Mouse (Mus musculus) cerebellum, postnatal 14 days (tissue): ENCODE data around the gene Ece2.
"Not testable (repeated sequence)": the region's sequence is repeated elsewhere in the genome, so short reads cannot be mapped to it uniquely, and the experiment has no call there.

Experiments
- DNase-seq, 2 experiments: peaks; one replicate each; pipeline ENCODE4 v3.0.0; 2021; ENCODE audit warnings: mixed read lengths in 2 of 2

Ece2 gene

DNA sequence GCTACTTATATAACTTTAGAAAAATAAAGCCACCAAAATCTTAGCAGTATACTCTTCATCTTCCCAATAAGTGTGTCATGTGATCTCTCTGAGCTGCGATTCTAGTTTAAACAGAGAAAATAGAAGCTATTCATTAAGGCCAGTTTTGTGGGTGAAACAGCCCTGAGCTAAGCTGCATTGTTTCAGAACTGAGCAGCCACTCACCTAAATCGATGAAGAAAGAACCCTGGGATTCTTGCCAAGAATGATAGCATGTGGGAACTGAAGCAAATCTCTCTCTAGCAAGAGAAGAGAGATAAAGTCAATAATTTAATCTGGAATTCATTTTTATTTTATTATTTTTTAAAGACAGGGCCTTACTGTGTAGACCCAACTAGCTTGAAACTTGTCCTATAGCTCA, 6.4 kb upstream of the Ece2 start:
- DNase-seq, result no peak

DNA sequence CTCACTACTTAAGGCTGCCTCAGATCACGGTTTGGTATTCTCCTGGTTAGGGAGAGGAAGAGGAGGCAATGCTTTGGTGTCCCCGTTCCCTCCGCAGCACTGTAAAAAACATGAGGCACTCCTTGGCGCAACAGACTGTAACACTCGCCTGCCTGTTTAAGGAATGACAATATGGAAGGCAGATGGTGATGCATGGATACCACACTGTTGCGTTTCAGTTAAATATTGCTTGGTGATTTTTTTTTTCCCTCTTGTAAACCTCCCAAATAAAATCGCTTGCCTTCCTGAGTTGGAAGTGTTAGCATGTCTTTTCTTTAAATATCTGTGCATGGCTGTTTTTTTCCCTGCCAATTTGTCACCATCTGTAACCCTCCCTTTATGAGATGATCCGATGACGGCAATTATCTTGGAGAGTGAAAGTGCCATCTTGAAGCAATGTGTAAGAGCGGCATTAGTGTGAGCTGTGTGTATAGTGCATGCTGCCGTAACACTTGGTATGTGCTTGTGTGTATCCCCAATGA, 697 bp upstream of the Ece2 start:
- DNase-seq, result no peak

DNA sequence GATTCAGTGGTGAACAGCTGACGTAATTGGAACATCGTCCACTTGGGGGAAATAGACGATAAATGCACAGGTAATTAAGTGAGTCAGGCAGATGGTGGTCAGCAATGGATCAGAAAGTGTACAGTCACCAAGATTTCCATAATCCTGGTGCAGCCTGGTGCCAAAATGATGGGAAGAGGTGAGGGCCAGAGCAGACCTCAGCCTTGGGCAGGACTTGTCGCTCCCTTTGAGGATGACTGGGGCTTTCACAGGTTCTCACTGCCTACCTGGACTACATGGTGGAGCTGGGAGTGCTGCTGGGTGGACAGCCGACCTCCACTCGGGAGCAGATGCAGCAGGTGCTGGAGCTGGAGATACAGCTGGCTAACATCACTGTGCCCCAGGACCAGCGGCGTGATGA, 7.8 kb downstream of the Ece2 start:
- DNase-seq, result no peak

DNA sequence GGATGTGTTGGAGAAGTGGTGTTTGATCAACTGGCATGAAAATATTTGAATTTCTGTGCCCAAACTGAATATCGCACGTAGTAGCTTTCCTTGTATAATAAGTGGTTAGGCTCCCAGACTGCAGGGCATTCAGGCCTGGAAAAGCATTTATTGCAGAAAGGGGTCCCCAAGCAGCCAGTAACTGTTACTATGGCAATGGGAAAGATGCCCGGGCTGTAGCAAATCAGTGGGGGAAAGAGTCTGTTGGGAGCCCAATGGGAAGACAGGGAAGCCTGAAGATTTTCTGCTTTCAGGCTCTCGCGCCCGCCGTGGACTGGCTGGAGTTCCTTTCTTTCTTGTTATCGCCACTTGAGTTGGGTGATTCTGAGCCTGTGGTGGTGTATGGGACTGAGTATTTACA, 8.7 kb downstream of the Ece2 start:
- DNase-seq, result peak; percentile 55 to 64

DNA sequence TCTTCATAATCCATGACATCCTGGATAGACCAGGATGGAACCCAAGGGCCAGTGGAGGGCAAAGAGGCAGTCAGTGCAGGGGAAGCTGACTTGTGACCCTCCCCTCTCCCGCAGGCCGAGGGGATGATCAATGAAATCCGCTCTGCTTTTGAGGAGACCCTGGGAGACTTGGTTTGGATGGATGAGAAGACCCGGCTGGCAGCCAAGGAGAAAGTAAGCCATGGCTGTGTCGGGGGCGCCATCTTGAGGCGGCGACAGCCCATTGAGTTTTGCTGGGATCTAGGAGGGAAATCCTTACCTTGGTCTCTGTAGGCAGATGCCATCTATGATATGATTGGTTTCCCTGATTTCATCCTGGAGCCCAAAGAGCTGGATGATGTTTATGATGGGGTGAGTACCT, 12.5 kb downstream of the Ece2 start:
- DNase-seq, result peak; percentile 92 to 94

DNA sequence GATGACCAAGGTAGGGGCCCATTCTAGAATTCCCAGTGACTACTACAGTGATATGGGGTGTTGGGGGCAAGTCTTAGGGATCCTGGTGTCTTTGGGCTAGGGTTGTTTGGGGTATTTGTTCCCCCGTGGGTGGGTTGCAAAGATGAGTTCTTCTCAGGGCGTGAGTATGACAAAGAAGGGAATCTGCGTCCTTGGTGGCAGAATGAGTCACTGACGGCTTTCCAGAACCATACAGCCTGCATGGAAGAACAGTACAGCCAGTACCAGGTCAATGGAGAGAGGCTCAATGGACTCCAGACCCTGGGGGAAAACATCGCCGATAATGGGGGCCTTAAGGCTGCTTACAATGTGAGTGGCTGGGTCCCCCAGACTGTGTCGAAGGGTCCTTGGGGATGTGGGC, 14.3 kb downstream of the Ece2 start:
- DNase-seq, result no peak

DNA sequence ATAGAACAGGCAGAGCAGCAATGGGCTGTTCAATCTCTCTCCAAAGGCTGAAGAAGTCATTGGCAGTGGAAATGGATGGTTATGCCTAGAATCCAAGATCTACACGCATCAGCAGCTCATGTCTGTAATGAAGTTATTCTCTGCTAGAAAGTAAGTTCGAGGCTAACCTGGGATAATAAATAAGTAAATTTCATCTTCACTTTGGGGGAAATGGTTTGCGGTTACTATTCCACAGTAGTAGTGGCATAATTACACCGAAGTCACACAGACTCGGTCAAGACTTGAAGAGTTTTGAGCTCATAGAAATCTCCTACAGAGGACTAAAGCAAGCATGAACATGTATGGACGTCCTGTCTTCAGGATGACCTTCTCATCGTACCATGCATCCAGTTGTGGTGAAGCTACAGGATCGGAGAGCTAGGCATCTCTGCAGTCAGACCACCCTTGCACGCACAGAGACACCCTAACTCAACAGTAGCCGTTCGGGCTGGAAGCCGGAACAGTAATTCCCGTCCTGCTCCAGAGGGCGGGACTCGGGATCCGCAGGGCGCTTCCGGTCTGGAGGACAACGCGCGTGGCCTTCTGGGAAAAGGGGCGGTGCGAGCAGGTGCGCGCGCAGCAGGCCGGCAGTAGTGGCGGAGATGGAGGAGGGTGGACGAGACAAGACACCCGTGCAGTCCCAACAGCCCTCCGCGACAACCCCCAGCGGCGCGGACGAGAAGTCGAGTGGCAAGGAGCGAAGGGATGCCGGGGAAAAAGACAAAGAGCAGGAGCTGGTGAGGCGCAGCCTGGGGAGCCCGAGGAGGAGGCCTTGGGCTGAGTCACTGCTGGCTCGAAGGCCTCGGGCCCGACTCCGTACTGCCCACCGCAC, 21.7 kb downstream of the Ece2 start, which contains the start of gene Psmd2:
TSS of gene Psmd2 (plus strand) at position 577 of the 871 bp plus-strand sequence.
- DNase-seq, result peak; percentile 98 to 99

DNA sequence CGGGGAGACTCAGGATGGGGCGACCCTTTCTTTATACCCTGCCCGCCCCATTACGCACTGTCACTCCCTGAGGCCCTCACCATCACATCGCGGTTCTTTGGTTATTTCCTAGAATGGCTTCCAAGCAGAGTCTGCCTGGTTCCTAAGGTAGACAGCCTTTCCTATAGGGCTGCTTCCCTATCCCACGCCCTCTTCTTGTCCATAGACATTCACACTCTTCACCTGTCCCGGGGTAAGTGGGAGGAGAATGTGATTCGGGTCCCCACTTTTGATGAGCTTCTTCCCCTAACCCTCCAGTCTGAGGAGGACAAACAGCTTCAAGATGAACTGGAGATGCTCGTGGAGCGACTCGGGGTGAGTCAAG, 22.3 kb downstream of the Ece2 start:
- DNase-seq, result no peak

DNA sequence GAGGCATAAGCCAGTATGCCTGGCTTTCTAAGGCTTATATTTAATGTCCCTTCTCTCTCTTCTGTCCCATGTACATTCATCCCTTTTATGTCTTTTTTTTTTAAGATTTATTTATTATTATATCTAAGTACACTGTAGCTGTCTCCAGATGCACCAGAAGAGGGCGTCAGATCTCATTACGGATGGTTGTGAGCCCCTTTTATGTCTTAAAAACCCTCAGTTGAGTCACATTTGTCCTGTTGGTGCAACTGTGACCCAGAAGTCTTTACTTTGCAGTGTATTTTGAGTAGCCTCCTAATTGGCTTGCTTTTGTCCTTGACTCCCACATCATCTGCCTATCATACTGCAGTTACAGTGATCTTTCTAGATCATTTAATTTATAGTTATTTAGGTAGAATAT, 23.7 kb downstream of the Ece2 start:
- DNase-seq, result no peak

DNA sequence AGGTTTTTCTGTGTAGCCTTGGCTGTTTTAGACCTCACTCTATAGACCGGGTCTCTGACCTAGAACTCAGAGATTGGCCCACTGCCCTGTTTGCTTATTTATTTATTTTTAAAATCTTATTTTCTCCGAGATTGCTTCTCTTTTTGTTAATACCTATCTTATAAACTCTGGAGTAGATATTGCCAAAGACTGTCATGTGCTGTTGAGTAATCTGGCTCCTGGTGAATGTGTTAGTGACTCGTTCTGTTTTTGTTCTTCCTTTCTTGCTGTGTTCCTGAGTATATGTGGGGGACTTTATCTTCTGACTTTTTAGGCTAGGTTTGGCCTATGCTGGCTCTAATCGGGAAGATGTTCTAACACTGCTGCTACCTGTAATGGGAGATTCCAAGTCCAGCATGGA, 28.0 kb downstream of the Ece2 start:
- DNase-seq, result no peak

DNA sequence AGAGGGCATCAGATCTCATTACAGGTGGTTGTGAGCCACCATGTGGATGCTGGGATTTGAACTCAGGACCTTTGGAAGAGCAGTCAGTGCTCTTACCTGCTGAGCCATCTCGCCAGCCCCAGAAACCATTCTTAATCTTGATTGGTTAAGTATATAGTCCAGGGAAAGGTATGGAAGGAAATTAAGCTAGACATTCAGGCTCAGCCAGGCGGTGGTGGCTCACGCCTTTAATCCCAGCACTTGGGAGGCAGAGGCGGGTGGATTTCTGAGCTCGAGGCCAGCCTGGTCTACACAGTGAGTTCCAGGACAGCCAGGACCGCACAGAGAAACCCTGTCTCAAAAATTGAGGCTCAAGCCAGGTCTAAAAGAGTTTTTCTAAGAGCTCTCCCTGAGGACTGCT, 38.4 kb downstream of the Ece2 start, which contains the start of gene Eif4g1:
TSS of gene Eif4g1 (plus strand) at position 301 of the 400 bp plus-strand sequence.
- DNase-seq, result not testable (repeated sequence)

DNA sequence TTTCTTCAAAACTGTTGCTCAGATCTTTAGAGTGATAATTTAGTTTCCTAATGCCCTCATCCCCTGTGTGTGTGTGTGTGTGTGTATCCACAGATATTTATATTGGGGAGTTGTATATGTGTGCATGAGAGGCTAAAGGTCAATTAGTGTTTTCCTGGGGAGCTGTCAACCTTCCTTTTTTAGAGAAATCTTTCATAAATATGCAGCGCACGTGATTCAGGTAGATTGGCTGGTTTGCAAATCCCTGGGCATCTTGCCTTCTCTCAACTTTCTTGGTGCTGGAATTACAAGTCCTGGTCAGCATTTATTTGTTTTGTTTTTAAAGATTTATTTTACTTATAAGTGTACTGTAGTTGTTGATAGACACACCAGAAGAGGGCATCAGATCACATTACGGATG, 40.7 kb downstream of the Ece2 start:
- no peak for DNase-seq

DNA sequence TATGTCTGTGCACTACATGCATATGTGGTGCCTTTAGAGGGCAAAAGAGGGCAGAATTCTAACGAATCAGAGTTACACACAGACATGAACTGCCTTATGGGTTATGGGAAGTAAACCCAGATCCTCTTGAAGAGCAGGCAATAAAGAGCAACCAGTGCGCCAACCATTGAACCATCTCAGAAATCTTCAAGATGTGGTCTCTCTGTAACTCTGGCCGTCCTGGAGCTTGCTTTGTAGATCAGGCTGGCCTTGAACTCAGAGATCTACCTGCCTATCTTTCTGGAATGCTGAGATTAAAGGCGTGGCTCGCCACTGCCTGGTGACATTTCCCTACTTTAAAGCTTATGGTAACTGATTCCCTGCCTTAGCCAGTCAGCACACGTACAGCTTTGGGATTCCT, 42.3 kb downstream of the Ece2 start:
- DNase-seq, result no peak

DNA sequence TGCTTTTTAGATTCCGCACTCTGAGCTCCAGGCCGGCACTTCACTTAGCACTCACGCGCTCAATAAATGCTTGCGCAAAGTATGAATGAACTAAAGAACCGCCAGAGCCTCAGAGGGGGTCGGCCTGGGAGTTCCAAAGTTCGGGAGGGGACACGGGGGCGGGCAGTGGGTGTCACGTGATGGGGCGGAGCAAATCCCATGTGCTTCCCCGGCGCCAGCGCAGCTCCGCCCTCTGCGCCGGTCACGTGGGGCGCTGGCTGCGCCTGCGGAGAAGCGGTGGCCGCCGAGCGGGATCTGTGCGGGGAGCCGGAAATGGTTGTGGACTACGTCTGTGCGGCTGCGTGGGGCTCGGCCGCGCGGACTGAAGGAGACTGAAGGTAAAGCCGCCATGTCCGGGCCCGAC, 42.9 kb downstream of the Ece2 start:
- DNase-seq, result peak; percentile 97 to 98

DNA sequence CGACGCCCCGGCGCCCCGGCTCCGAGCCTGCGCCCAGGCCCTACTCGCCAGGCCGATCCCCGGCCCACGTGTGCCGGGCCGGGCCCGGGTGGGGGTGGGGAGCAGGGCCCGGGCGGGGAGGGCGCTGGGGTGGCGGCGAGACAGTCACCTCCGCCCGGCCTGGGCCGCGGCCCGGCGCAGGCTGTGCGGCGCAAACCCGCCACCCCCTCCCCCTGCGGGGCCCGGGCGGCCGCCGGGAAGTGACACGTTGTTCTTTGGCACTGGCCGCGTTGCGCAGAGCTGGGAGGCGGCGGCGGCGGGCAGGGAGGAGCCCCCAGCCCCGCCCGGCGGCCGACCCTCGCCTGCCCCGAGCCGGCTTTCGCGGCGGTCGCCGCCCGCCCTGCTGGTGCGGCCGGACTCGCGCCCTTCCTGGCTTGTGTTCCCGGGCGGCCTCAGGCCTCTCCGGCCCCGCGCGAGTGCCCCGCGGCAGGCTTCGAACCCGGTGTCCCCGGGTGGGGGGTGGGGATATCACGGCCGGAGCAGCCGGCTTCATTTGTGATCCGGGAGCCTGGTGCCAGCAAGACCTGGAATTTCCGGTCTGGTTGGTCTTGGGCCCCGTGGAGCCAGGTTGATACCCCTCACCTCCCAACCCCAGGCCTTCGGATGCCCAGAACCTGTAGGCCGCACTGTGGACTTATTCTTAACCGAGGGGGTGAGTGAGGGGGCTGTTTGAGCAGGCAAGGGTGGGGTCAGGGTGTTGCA, 43.5 kb downstream of the Ece2 start:
- DNase-seq, result peak; percentile 71 to 75

DNA sequence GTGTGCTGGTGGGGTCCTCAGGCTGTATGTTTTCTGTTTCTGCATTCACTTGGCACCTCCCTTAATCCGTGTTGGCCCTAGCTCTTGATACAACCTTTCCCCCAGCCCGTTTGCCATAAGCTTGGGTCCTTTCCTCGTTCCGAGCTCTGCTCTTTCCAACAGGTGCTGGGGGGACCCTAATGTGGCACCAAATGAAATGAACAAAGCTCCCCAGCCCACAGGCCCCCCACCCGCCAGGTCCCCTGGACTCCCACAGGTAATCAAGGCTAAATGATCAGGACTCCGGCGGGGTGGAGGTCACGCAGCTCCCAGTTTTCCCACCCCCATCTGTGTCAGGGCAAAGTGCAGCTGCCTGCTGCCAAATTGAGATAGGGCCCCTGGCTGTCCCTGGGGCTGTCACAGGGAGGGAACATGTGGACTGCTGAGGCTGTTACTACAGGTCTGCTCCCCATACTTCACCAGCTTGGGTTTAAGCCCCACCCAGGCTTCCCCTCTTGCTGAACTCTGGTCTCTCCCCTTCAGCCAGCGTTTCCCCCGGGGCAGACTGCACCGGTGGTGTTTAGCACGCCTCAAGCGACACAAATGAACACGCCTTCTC, 44.2 kb downstream of the Ece2 start:
- DNase-seq, result peak; percentile 32 to 33

DNA sequence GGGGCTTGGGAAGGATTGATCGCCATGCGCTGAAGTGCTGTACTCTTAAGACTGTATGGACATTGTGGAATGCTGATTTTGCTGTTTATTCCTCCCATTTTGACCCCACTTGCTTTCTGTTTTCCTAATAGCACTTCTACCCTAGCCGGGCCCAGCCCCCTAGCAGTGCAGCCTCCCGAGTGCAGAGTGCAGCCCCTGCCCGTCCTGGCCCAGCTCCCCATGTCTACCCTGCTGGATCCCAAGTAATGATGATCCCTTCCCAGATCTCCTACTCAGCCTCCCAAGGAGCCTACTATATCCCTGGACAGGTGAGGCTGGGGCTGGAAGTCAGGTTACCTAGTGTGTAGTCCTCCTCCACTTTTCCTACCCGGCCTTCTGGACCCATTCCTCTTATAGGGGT, 45.6 kb downstream of the Ece2 start:
- no peak for DNase-seq

DNA sequence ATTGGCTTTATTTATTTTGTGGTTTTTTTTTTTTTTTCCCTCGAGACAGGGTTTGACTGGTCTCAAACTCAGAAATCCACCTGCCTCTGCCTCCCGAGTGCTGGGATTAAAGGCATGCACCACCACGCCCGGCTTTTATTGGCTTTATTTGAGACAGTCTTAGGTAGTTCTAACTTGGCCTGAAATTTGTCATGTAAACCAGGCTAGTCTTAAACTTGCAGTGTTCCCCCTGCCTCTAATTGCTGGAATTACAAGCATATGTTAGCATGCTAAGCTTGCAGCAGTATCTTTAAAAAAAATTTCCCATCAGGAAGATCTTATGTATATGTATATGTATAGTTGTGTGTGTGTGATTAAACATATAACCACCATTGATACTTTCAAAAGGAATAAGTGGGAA, 47.1 kb downstream of the Ece2 start:
- DNase-seq, result no peak

DNA sequence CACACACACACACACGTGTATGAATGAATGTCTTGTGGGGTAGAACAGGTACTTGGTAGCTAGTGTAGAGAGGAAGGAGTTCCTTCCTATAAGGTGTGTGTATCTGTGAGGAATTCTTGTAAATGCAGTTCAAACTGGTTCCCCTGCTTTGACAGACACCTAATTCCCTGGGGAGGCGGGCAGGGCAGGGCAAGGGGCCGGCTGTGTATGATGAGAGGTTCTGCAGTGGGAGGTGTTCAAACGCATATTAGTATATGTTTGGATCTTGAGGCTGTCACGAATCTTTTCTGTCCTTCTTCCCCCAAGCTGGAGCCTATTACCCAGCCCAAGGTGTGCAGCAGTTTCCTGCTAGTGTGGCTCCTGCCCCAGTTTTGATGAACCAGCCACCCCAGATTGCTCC, 47.8 kb downstream of the Ece2 start:
- no peak for DNase-seq

DNA sequence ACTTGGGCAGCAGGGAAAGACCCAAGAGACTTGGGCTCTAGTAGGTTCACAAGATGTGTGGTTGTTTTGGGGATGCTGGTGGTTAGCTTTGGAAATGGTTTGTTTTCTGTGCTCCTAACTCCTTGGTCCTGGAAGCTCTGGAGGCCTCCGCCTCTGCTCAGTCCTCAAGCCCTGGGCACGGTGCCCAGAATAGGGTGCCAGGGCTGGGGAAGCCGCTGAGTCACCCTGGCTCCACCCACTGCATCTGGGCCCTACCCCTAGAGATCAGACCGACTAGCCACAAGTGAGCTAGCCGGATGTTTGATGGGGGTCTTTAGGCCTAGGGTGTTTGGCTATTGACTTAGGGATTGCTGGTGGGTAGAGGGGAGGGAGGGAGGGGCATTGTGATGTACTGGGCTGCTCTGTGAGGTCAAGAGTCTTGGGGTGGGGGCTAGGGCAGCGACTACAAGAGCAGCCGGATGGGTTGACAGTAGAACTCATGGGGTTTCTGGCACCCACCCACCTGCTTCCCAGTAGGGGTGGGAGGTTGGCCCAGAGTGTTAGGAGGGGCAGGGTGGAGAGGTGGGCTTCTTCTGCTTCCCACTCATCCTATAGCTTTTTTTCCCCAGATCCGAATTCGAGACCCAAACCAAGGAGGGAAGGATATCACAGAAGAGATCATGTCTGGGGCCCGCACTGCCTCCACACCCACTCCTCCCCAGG, 48.5 kb downstream of the Ece2 start:
- peak; percentile 74 to 76 for DNase-seq

DNA sequence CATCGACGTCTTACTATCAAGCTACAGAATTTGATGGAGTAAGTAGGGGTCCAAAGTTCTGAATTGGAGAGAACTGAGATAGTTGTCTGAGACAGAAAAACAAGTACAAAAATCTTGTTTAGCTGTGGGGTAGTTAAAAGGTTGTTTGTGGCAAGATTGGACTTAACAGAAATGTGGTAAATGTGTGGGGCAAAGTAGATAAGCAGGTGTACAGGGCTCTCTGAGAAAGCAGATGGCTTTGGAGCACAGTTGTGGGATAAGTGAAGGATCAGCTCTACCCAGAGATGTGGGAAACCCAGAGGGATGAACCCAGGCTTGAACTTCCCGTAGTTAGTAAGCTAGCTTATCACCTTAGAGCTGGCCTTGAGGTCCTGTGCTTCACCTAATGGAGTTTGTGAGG, 61.1 kb downstream of the Ece2 start:
- DNase-seq, result no peak

DNA sequence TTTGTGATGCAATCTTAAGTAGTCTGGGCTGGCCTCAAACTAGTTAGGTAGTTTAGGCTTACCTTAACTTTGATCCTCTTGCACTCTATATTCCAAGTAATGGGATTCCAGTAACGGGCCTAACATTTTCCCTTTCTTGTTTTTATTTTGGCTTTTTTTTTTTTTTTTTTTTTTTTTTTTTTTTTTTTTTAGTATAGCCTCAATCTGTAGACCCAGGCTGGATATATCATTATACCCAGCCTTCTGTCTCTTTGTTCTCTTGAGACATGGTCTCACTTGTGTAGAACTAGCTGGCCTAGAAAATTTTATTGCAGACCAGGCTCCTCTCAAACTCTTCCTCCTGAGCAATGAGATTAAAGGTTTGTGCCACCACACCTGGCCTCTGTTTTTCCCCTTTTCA, 62.0 kb downstream of the Ece2 start:
- DNase-seq, result no peak
